Mouse (Mus musculus): ENCODE data around the gene Hist1h2ak.
"Not testable (repeated sequence)": the region's sequence is repeated elsewhere in the genome, so short reads cannot be mapped to it uniquely, and the experiment has no call there.

GRCm38 (mm10) chr13:21717397-21718357 is 36.0 kb downstream of the Hist1h2ak start, which contains the start of gene Hist1h3h:
- TF ChIP-seq EP300, CTCF (IDR thresholded peaks at IDR 0.05; ENCODE audit: low read depth): not testable (repeated sequence)
